Mouse (Mus musculus) intestine, embryonic 15.5 days (tissue): ENCODE measurements around the gene Ackr4. TPM values are rescaled to one million over a fixed set of nuclear protein-coding genes. Genes with fewer than 3 reads are reported as not detected.
A peak's percentile ranks its signal among the peaks of the same experiment; 100 is the strongest.

ENCODE experiments used
- ATAC-seq: fragments of 200-750 bp; cut with Nextera tagmentation; 2 replicates; pipeline ENCODE4 v1.8.0; 2017; ENCODE audit warnings: moderate TSS enrichment, moderate library complexity
- H3K27ac ChIP-seq: fragments of 300-500 bp; sonication (generic); 2 replicates; pipeline ENCODE4 v1.5.1; 2015; ENCODE audit warnings: mild to moderate bottlenecking, inconsistent platforms
- H3K27me3 ChIP-seq: fragments of 300-500 bp; sonication (generic); replicated peaks from 2 replicates; pipeline ENCODE4 v1.6.1; 2015; ENCODE audit warnings: inconsistent platforms
- H3K36me3 ChIP-seq: fragments of 300-500 bp; sonication (generic); 2 replicates; pipeline ENCODE4 v1.6.1; 2015; ENCODE audit warnings: inconsistent platforms
- H3K4me1 ChIP-seq: fragments of 300-500 bp; sonication (generic); replicated peaks from 2 replicates; pipeline ENCODE4 v1.6.1; 2015; ENCODE audit warnings: inconsistent platforms
- H3K4me2 ChIP-seq: fragments of 300-500 bp; sonication (generic); replicated peaks from 2 replicates; pipeline ENCODE4 v1.6.1; 2015; ENCODE audit warnings: mild to moderate bottlenecking, inconsistent platforms
- H3K4me3 ChIP-seq: fragments of 300-500 bp; sonication (generic); replicated peaks from 2 replicates; pipeline ENCODE4 v1.5.1; 2015; ENCODE audit warnings: inconsistent platforms
- H3K9ac ChIP-seq: fragments of 300-500 bp; sonication (generic); 2 replicates; pipeline ENCODE4 v1.6.1; 2015; ENCODE audit warnings: inconsistent platforms
- H3K9me3 ChIP-seq: fragments of 300-500 bp; sonication (generic); 2 replicates; pipeline ENCODE4 v1.6.1; 2016; ENCODE audit warnings: inconsistent platforms
- WGBS: fragments of 180-500 bp; shearing (Covaris S2); methylation state at CpG from one replicate; pipeline ENCODE4 v1.1.7; 2015; 5-methylcytosine and 5-hydroxymethylcytosine counted together
- polyA plus RNA-seq: library from polyadenylated mRNA; unstranded; fragments of >200 nt; fragmentation: Nextera tagmentation; extraction: Ambion mirVana; gene quantifications from 2 replicates; pipeline ENCODE4 v1.2.1, GENCODE M21; 2015

The Ackr4 gene
- polyA plus RNA-seq, 1 experiment from 2014 or later, result 4.3 TPM

- Histone ChIP-seq H3K27me3 (no peaks in the 10 kb centered on the region), H3K4me3 (no peak overlapping the region), H3K4me2 (no peak overlapping the region), H3K9me3 (no peaks in the 10 kb centered on the region), H3K4me1 (no peaks in the 10 kb centered on the region), H3K9ac (no peak overlapping the region), H3K27ac (no peak overlapping the region), H3K36me3 (no peaks in the 10 kb centered on the region)
- 82% methylated on average over 8 of the region's 8 CpGs for WGBS
- ATAC-seq, result no peak; the same call in 1 of the 2 replicates
These were observed 17.7 kb upstream of the Ackr4 start for GRCm38 (mm10) chr9:104144314-104144996.

DNA sequence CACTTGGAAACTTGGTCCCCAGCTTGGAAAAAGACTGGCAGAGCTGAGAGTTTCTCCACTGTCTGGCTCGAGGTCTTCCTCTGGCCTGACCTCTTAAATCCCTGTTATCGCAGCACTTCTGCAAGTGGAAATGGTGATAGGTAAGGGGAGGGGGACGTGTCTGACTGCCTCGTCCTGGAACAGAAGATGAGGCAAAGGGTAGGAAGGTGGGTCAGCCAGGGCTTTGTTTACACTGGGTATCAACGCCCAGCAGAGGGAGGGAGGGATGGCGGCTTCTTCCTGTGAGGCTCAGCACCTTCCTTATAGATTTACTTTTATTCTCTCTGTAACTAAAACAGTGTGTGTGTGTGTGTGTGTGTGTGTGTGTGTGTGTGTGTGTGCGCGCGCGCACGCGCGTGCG lies 16.1 kb upstream of the Ackr4 start:
- no peak for ATAC-seq
- no peak overlapping the region for H3K4me3 ChIP-seq

DNA sequence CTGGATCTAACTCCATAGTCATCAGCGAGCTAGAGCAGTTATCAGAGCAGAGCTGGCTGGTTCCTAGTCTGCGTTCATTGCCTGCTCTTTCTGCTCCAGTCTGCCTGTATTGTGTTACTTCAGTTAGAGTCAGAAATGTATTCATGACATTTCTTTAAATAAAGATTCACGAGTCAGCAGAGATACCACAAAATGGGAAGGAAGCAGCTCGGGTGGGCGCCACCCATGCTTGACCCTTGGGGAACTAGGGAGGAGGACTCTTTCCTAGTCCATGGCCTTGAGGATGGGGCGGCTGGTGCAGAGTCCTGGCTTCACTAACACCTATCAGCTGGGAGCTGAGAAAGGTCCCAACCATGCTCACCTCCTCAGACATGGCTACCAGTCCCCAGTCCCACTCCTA lies 13.6 kb upstream of the Ackr4 start:
- ATAC-seq, result no peak
- Histone ChIP-seq H3K9me3 (no peaks in the 10 kb centered on the region), H3K27ac (no peak overlapping the region), H3K27me3 (no peaks in the 10 kb centered on the region), H3K4me1 (no peaks in the 10 kb centered on the region), H3K4me3 (no peak overlapping the region), H3K9ac (no peak overlapping the region), H3K36me3 (no peaks in the 10 kb centered on the region), H3K4me2 (no peak overlapping the region)
- WGBS, result 79% methylated on average over 6 of the region's 6 CpGs

More for the DNA sequence above, 16.1 kb upstream of the Ackr4 start:
- no peaks in the 10 kb centered on the region for H3K36me3 ChIP-seq
- no peak overlapping the region for H3K4me2 ChIP-seq
- no peaks in the 10 kb centered on the region for H3K4me1 ChIP-seq
- no peak overlapping the region for H3K27ac ChIP-seq
- no peaks in the 10 kb centered on the region for H3K27me3 ChIP-seq
- 57% methylated on average over 14 of the region's 14 CpGs for WGBS
- no peak overlapping the region for H3K9ac ChIP-seq
- no peaks in the 10 kb centered on the region for H3K9me3 ChIP-seq

DNA sequence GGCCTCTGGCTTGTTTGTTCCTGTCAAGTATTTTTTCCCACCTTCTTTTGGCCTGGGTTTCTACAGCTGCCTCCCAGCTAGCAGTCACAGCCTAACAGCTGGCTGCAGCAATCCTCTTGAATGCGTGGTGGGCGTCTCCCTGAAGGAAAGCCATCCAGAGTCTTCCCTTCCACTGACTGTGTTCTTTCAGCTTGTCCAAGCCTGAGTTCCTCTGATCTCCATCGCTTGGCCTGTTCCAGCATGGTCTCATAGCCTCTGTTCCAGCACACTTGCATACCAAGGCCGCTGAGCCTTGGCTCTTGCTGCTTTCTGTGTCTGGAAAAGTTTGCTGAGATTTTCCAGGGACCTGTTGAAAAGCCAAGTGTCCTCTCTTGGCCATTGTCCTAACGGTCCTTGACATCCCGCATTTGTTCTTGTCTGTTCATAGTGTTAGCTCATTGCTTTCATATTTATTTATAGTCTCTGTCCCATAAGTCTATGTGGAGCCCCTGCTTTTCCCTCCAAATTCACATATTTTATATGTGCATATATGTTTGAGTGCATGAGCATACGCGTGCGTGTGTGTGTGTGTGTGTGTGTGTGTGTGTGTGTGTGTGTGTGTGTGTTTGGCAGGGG lies 3.5 kb upstream of the Ackr4 start:
- Histone ChIP-seq H3K9me3 (no peaks in the 10 kb centered on the region), H3K27ac (peak overlapping the region; percentile 32; the same call in 1 of the 2 replicates), H3K27me3 (no peaks in the 10 kb centered on the region), H3K4me1 (no peaks in the 10 kb centered on the region), H3K4me3 (no peak overlapping the region), H3K4me2 (no peak overlapping the region), H3K9ac (no peak overlapping the region), H3K36me3 (no peaks in the 10 kb centered on the region)
- 73% methylated on average over 9 of the region's 9 CpGs for WGBS
- ATAC-seq, result peak; percentile 88

DNA sequence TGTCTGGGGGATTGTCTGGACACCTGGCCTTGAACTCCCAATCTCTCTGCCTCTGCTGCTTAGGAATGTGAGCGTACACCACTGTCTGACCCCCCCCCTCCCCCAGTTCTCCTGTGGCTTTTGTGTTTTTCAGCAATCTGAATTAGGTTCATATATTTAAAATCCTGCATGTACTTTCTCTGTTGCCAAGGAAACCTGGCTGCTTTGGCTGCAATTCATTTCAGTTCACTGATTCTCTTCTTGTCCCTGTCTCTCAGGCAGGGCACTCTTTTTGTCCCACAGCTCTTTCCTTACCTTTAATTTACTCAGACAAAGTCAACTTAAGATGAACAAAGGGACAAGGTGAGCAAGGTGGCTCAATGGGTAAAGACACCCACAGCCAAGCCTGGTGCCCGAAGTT lies 1.4 kb upstream of the Ackr4 start:
- Histone ChIP-seq H3K27me3 (no peaks in the 10 kb centered on the region), H3K27ac (no peak overlapping the region), H3K9me3 (no peaks in the 10 kb centered on the region), H3K4me1 (peaks cover 5% of the 10 kb centered on the region; the same call in 1 of the 2 replicates), H3K9ac (no peak overlapping the region), H3K4me3 (no peak overlapping the region), H3K36me3 (no peaks in the 10 kb centered on the region), H3K4me2 (no peak overlapping the region)
- no peak for ATAC-seq
- WGBS, result 75% methylated on average over 2 of the region's 2 CpGs

GRCm38 (mm10) chr9:104123622-104124021 lies 3.1 kb downstream of the Ackr4 start:
- Histone ChIP-seq H3K9me3 (no peaks in the 10 kb centered on the region), H3K27me3 (no peaks in the 10 kb centered on the region), H3K4me1 (peaks cover 6% of the 10 kb centered on the region; the same call in 1 of the 2 replicates), H3K9ac (no peak overlapping the region), H3K36me3 (no peaks in the 10 kb centered on the region), H3K4me2 (no peak overlapping the region), H3K27ac (no peak overlapping the region), H3K4me3 (no peak overlapping the region)
- no peak for ATAC-seq
- WGBS, result 34% methylated on average over 5 of the region's 5 CpGs

GRCm38 (mm10) chr9:104123101-104123500 lies 3.6 kb downstream of the Ackr4 start:
- no peak overlapping the region for H3K4me3 ChIP-seq
- H3K9ac ChIP-seq, result no peak overlapping the region
- ATAC-seq, result no peak
- no peaks in the 10 kb centered on the region for H3K9me3 ChIP-seq
- no peak overlapping the region for H3K27ac ChIP-seq
- 73% methylated on average over 5 of the region's 5 CpGs for WGBS
- no peak overlapping the region for H3K4me2 ChIP-seq
- no peaks in the 10 kb centered on the region for H3K27me3 ChIP-seq
- H3K4me1 ChIP-seq, result peaks cover 6% of the 10 kb centered on the region; the same call in 1 of the 2 replicates
- H3K36me3 ChIP-seq, result no peaks in the 10 kb centered on the region

GRCm38 (mm10) chr9:104109151-104109550 lies 17.6 kb downstream of the Ackr4 start:
- Histone ChIP-seq H3K27me3 (no peaks in the 10 kb centered on the region), H3K9me3 (no peaks in the 10 kb centered on the region), H3K36me3 (no peaks in the 10 kb centered on the region), H3K27ac (no peak overlapping the region), H3K9ac (no peak overlapping the region), H3K4me3 (no peak overlapping the region), H3K4me2 (no peak overlapping the region), H3K4me1 (no peaks in the 10 kb centered on the region)
- no peak for ATAC-seq
- WGBS, result 90% methylated on average over 5 of the region's 5 CpGs

DNA sequence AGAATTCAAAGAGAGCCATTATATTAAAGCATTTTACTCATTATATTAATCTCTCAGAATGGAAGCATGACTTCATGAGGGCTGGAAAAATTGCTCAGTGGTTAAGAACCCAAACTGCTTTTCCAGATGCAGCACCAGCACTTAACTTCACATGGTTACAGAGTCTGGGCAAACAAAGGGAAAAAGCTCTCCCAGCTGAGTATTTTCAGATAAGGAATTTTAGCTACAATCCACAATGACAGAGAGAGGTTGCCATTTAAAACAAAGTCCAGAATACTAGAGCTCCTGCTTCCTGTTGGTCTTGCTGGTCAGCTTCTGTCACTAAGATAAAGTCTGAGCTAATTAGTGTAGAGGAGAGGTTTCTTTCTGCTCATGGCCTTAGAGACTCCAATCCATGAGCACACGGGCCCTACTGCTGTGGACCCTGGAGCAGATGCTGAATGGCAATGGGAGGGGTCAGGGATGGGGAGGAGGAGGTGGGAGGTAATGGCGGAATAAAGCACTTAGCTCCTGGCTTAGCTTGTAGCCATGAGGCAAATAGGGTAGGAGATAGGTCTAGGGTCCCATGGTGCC lies 18.1 kb downstream of the Ackr4 start:
- Histone ChIP-seq H3K36me3 (no peaks in the 10 kb centered on the region), H3K9ac (no peak overlapping the region), H3K4me1 (no peaks in the 10 kb centered on the region), H3K27me3 (no peaks in the 10 kb centered on the region), H3K9me3 (no peaks in the 10 kb centered on the region), H3K27ac (no peak overlapping the region), H3K4me2 (no peak overlapping the region), H3K4me3 (no peak overlapping the region)
- no peak for ATAC-seq
- 69% methylated on average over 2 of the region's 2 CpGs for WGBS

DNA sequence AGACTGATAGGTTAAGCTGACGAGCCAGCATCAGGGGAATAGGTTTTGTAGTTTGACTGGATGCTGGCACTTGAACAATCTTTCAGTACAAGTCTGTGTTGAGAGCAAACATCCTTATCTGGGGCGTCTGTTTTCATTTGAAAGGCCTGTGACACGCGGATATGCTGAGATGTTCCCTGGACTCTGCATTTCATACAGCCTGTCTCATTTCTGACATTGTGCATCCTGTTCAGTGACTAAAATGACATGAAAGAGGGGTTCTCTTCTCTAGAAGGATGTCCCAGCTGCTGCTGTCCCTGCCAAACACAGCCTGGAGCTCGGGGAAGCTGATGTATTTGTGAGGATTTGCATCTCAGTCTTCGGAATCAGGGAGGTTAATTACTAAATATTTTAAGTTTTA lies 19.3 kb downstream of the Ackr4 start:
- H3K9ac ChIP-seq, result no peak overlapping the region
- no peaks in the 10 kb centered on the region for H3K4me1 ChIP-seq
- H3K27me3 ChIP-seq, result no peaks in the 10 kb centered on the region
- H3K36me3 ChIP-seq, result no peaks in the 10 kb centered on the region
- WGBS, result 52% methylated on average over 6 of the region's 6 CpGs
- H3K27ac ChIP-seq, result no peak overlapping the region
- ATAC-seq, result no peak
- no peak overlapping the region for H3K4me3 ChIP-seq
- no peaks in the 10 kb centered on the region for H3K9me3 ChIP-seq
- no peak overlapping the region for H3K4me2 ChIP-seq

DNA sequence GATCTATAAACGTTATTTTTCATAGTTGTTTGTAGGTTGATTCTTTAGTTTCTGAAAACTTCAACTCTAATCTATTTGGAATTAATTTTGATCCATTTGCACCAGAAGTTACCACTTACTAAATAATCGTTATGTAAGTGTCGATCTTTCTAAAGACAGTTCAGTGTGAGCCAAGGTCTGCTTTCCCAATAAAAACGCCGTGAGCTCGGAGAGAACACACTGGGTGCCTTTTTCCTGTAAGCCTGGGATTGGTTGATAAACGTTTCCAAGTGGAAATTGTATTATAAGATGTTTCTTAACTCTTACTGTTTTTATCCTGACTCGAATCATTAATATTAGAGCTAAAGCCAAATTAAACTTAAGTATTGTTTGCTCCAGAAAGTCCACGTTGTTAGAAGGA lies 19.8 kb downstream of the Ackr4 start:
- H3K4me2 ChIP-seq, result no peak overlapping the region
- H3K4me3 ChIP-seq, result no peak overlapping the region
- H3K27ac ChIP-seq, result 0 out of 2 replicates have a peak overlapping the region, but pooled peaks have one; percentile 13
- ATAC-seq, result no peak
- no peaks in the 10 kb centered on the region for H3K9me3 ChIP-seq
- H3K9ac ChIP-seq, result no peak overlapping the region
- WGBS, result 67% methylated on average over 9 of the region's 9 CpGs
- no peaks in the 10 kb centered on the region for H3K27me3 ChIP-seq
- H3K36me3 ChIP-seq, result no peaks in the 10 kb centered on the region
- no peaks in the 10 kb centered on the region for H3K4me1 ChIP-seq

- no peak overlapping the region for H3K4me3 ChIP-seq
- H3K9ac ChIP-seq, result no peak overlapping the region
- H3K27me3 ChIP-seq, result no peaks in the 10 kb centered on the region
- WGBS, result 90% methylated on average over 2 of the region's 2 CpGs
- no peak overlapping the region for H3K4me2 ChIP-seq
- no peaks in the 10 kb centered on the region for H3K4me1 ChIP-seq
- no peak for ATAC-seq
- no peaks in the 10 kb centered on the region for H3K36me3 ChIP-seq
- no peaks in the 10 kb centered on the region for H3K9me3 ChIP-seq
- no peak overlapping the region for H3K27ac ChIP-seq
These were observed 21.7 kb downstream of the Ackr4 start for GRCm38 (mm10) chr9:104104986-104105385.

- no peak for ATAC-seq
- WGBS, result 56% methylated on average over 2 of the region's 2 CpGs
- H3K27ac ChIP-seq, result no peak overlapping the region
- H3K4me2 ChIP-seq, result no peak overlapping the region
- no peaks in the 10 kb centered on the region for H3K4me1 ChIP-seq
- no peaks in the 10 kb centered on the region for H3K27me3 ChIP-seq
- H3K9ac ChIP-seq, result no peak overlapping the region
- no peak overlapping the region for H3K4me3 ChIP-seq
- H3K36me3 ChIP-seq, result no peaks in the 10 kb centered on the region
- no peaks in the 10 kb centered on the region for H3K9me3 ChIP-seq
These were observed 23.8 kb downstream of the Ackr4 start for GRCm38 (mm10) chr9:104102901-104103300.
